Mouse (Mus musculus): ENCODE measurements around the gene Zfp710.

DNA sequence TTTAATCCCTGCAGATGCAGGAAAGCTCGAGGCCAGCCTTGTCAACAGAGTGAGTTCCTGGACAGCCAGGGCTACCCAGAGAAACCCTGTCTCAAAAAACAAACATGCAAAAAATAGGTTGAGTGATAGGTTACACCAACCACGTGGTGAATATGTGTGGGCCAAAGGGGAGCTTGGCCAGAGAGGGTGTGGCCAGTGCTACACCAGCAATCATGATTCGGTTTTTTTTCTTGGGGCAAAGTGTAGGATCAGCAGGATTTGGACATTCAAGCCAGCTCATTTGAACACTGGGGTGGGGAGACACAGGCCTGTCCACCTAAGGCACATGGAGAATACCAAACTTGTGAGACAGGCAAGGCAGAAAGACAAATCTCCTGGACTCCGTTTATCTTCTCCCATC is 104.7 kb downstream of the Zfp710 start:
- TF ChIP-seq CTCF (conservative IDR thresholded peaks at IDR 0.05; ENCODE audit: low read length) (no peak), POU5F1 (IDR thresholded peaks at IDR 0.05; ENCODE audit: borderline replicate concordance, low read length) (no peak), NANOG (IDR thresholded peaks at IDR 0.05; ENCODE audit: borderline replicate concordance, low read length) (no peak)

Data from E14TG2a.4 (cell line).